Mouse (Mus musculus): ENCODE results near the gene Olfr672. TPM values are rescaled to one million over a fixed set of nuclear protein-coding genes. Genes with fewer than 3 reads are reported as not detected.

Gene Olfr672
- polyA plus RNA-seq, 1 experiment from 2014 or later, result not detected

Other genes with a start within 250 kb of the Olfr672 start
- not detected in 2 replicates for gene Usp17le, start 224.6 kb downstream of the Olfr672 start, polyA plus RNA-seq (2014; fragmentation: Nextera tagmentation; extraction: Ambion mirVana)
- gene Usp17lb, start 159.4 kb downstream of the Olfr672 start, polyA plus RNA-seq (2014; fragmentation: Nextera tagmentation; extraction: Ambion mirVana), result not detected in 2 replicates
- gene Usp17la, start 145.0 kb downstream of the Olfr672 start, polyA plus RNA-seq (2014; fragmentation: Nextera tagmentation; extraction: Ambion mirVana), result not detected in 2 replicates
- gene Olfr665, start 124.0 kb downstream of the Olfr672 start, polyA plus RNA-seq (2014; fragmentation: Nextera tagmentation; extraction: Ambion mirVana), result not detected in 2 replicates
- gene Olfr666, start 106.1 kb downstream of the Olfr672 start, polyA plus RNA-seq (2014; fragmentation: Nextera tagmentation; extraction: Ambion mirVana), result not detected in 2 replicates
- not detected in 2 replicates for gene Olfr667, start 80.5 kb downstream of the Olfr672 start, polyA plus RNA-seq (2014; fragmentation: Nextera tagmentation; extraction: Ambion mirVana)
- not detected in 2 replicates for gene Olfr668, start 74.0 kb downstream of the Olfr672 start, polyA plus RNA-seq (2014; fragmentation: Nextera tagmentation; extraction: Ambion mirVana)
- gene Olfr669, start 67.8 kb downstream of the Olfr672 start, polyA plus RNA-seq (2014; fragmentation: Nextera tagmentation; extraction: Ambion mirVana), result not detected in 2 replicates
- gene Olfr670, start 39.4 kb downstream of the Olfr672 start, polyA plus RNA-seq (2014; fragmentation: Nextera tagmentation; extraction: Ambion mirVana), result not detected in 2 replicates
- not detected in 2 replicates for gene Olfr671, start 22.9 kb downstream of the Olfr672 start, polyA plus RNA-seq (2014; fragmentation: Nextera tagmentation; extraction: Ambion mirVana)
- gene Olfr675, start 26.4 kb upstream of the Olfr672 start, polyA plus RNA-seq (2014; fragmentation: Nextera tagmentation; extraction: Ambion mirVana), result not detected in 2 replicates
- gene Olfr676, start 30.7 kb upstream of the Olfr672 start, polyA plus RNA-seq (2014; fragmentation: Nextera tagmentation; extraction: Ambion mirVana), result not detected in 2 replicates
- not detected in 2 replicates for gene Olfr677, start 49.3 kb upstream of the Olfr672 start, polyA plus RNA-seq (2014; fragmentation: Nextera tagmentation; extraction: Ambion mirVana)
- not detected in 2 replicates for gene Olfr678, start 62.4 kb upstream of the Olfr672 start, polyA plus RNA-seq (2014; fragmentation: Nextera tagmentation; extraction: Ambion mirVana)
- gene Olfr679, start 79.2 kb upstream of the Olfr672 start, polyA plus RNA-seq (2014; fragmentation: Nextera tagmentation; extraction: Ambion mirVana), result not detected in 2 replicates
- gene Olfr680-ps1, start 90.8 kb upstream of the Olfr672 start, polyA plus RNA-seq (2014; fragmentation: Nextera tagmentation; extraction: Ambion mirVana), result not detected in 2 replicates
- not detected in 2 replicates for gene Olfr681, start 114.8 kb upstream of the Olfr672 start, polyA plus RNA-seq (2014; fragmentation: Nextera tagmentation; extraction: Ambion mirVana)
- gene Olfr683, start 145.0 kb upstream of the Olfr672 start, polyA plus RNA-seq (2014; fragmentation: Nextera tagmentation; extraction: Ambion mirVana), result not detected in 2 replicates
- gene Olfr684, start 161.6 kb upstream of the Olfr672 start, polyA plus RNA-seq (2014; fragmentation: Nextera tagmentation; extraction: Ambion mirVana), result not detected in 2 replicates
- gene Olfr685, start 184.0 kb upstream of the Olfr672 start, polyA plus RNA-seq (2014; fragmentation: Nextera tagmentation; extraction: Ambion mirVana), result not detected in 2 replicates
- gene Olfr686, start 205.5 kb upstream of the Olfr672 start, polyA plus RNA-seq (2014; fragmentation: Nextera tagmentation; extraction: Ambion mirVana), result not detected in 2 replicates